Mouse (Mus musculus): Measurements from ENCODE around the gene Helz2.

The Helz2 gene

GRCm38 (mm10) chr2:181241602-181242313 is at the start of gene Helz2:
Gene Helz2, minus strand, starts transcription at chr2:181242027.
- no peak for ATAC-seq (ENCODE audit: low TSS enrichment)

DNA sequence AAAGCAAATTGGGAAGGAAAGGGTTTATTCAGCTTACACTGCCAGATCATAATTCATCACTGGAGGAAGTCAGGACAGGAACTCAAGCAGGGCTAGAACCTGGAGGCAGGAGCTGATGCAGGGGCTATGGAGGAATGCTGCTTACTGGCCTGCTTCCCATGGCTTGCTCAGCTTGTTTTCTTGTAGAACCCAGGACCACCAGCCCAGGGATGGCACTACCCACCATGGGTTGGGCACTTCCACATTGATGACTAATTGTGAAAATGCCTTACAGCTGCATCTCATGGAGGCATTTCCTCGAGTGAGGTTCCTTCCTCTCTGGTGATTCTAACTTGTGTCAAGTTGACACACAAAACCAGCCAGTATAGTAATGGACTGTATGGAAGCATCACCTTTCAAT is 49.1 kb upstream of the Helz2 start:
- ATAC-seq (ENCODE audit: low TSS enrichment), result no peak

DNA sequence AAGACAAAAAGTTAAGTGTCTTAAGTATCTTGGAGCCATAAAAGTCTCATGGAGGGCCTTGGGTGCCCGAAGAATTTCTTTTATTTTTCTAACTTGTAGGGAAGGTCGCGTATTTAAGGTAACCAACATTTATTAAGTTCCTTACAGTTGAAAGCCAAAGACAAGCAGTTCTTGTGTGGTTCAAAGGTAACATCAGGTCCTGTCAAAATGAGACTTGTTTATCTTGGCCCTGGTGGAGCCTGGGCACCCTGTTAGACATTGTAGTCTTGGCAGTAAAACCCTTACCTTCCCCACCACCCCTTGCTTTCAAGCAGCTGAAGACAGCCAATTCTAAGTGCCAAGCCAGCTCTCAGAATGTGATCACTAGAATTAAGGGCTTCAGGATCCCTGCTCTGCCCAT is 46.9 kb upstream of the Helz2 start:
- ATAC-seq (ENCODE audit: low TSS enrichment), result no peak

GRCm38 (mm10) chr2:181287958-181288350 is 46.1 kb upstream of the Helz2 start, which contains the start of gene Gmeb2:
Gene Gmeb2, minus strand, starts transcription at chr2:181288035.
- peak; percentile 96 for ATAC-seq (ENCODE audit: low TSS enrichment)

GRCm38 (mm10) chr2:181287338-181287957 is 45.6 kb upstream of the Helz2 start:
- ATAC-seq (ENCODE audit: low TSS enrichment), result peak; percentile 29; the same call in 1 of the 2 replicates

DNA sequence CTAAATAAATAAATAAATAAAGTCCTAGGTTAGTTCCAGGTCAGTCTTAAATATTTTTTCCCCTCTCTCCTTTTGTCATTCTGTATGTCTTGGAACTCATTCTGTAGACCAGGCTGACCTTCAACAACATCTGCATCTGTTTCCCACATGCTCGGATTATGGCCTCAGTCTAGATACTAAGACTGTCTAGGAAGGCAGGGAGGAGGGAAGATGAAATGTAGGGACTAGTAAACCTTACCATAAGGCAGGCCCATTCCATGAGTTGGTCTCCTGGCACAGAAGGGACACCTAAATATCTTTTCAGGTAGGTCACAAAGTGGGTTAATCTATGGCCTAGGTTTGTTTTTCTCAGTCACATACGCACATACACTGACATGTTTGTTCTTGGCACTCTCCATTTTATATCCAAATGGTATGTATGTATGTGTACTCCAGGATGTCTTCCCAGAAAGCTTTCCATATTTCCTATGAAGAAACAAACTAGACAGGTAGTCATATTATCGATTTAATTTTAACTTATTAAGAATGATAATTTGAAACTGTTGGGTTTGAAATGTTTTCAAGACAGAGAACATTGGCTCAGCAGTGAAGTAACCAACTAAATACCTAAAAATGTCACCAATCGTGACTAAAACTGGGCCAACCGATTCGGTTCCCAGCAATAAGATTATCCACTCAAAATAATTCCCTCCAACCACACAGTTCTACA is 45.0 kb upstream of the Helz2 start:
- ATAC-seq (ENCODE audit: low TSS enrichment), result no peak

GRCm38 (mm10) chr2:181279968-181280367 is 38.1 kb upstream of the Helz2 start:
- ATAC-seq (ENCODE audit: low TSS enrichment), result no peak; the same call in 1 of the 2 replicates

DNA sequence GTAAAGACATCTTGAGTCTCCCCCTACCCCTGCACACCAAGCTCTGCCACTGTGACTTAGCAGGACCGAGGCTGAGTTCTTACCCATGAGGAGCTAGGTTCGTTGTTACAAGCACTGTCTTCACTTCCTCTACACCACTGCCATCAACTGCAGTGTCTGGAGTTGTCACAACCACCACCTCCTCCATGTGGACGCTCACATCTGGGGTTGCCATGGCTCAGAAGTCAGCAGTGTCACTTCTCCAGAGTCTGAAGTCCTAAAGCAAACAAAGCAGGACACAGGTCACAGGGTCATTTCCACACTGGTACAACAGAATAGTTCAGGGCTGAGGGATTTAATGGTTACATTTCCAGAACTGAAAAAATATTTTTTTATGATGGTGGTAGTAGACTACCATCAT is 36.0 kb upstream of the Helz2 start:
- ATAC-seq (ENCODE audit: low TSS enrichment), result no peak

DNA sequence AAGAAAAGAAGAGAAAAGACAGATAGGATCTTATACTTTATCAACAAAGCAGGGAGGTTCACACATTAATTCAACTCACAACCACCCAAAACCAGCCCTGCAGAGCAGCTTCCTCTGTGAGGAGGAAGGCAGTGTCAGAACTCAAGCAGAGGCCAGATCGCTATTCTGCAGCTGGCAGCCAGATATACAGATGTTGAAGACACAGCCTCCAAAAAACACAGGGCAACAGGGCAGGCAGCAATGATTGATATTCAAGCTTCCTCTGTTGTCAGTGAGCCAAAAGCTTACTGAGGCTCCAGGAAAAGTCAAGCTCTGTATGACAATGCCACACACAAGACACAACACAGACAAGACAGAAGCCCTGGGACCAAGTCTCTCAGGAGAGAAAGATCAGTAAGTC is 34.9 kb upstream of the Helz2 start:
- no peak for ATAC-seq (ENCODE audit: low TSS enrichment)

GRCm38 (mm10) chr2:181274639-181275038 is 32.8 kb upstream of the Helz2 start:
- ATAC-seq (ENCODE audit: low TSS enrichment), result no peak

GRCm38 (mm10) chr2:181273829-181274228 is 32.0 kb upstream of the Helz2 start:
- ATAC-seq (ENCODE audit: low TSS enrichment), result no peak

DNA sequence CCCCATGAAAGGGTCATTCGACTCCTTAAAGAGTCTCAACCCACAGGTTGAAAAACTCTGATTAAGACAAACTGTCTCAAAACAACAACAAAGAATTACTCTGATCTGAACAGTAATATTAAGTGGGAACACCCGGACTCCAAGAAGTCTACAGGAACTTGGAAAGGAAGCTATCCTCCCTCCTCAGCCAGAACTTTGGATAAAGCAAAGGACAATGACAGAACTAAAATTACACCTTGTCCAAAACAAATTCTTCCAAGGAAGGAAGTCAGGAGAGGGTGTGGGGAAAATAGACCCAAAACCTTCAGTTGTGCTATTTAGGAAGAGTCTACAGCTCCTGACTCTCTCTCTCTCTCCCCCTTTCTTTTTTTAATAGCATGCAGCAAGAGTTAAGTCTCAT is 30.3 kb upstream of the Helz2 start:
- ATAC-seq (ENCODE audit: low TSS enrichment), result no peak

- no peak for ATAC-seq (ENCODE audit: low TSS enrichment)
These were observed 25.0 kb upstream of the Helz2 start for GRCm38 (mm10) chr2:181266839-181267238.

DNA sequence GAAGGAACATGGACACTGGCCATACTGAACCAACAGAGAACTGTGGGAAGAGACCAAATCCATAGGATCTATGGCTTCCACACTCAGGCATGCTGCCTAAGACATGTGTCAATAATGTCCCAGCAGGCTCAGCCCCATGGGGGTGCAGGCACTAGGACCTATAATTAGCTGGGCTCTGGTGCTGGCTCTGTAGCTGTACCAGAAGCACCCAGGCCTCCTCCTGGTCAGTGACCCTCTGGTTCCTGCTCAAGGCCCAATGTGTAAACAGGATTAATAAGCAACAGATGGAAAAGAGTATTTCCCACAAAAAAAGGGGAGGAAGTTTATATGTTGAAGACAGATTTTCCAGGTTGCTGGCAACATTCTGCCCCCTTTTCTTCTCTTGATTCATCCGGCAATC is 11.4 kb upstream of the Helz2 start:
- ATAC-seq (ENCODE audit: low TSS enrichment), result no peak

- ATAC-seq (ENCODE audit: low TSS enrichment), result no peak
These were observed 10.0 kb upstream of the Helz2 start for GRCm38 (mm10) chr2:181251841-181252240.

GRCm38 (mm10) chr2:181249217-181249616 is 7.4 kb upstream of the Helz2 start:
- no peak for ATAC-seq (ENCODE audit: low TSS enrichment)

DNA sequence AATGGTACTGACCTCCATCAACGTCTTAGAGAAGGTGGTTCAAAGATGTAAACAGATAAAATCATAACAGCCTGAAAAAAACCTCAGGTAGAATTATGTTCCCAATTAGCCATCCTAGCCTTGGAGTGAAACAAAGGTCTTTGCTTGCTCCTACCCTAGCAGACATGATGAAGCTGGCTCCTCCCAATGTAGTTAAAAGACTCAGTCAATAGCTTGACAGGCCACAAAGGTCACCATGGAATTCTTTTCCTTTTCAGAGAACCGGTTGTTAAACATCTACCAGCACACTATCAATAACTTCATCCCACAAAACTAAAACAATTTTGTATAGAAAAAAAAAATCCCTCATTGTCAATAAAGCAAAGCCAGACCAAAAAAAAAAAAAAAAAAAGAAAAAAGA is 3.2 kb upstream of the Helz2 start:
- no peak for ATAC-seq (ENCODE audit: low TSS enrichment)

DNA sequence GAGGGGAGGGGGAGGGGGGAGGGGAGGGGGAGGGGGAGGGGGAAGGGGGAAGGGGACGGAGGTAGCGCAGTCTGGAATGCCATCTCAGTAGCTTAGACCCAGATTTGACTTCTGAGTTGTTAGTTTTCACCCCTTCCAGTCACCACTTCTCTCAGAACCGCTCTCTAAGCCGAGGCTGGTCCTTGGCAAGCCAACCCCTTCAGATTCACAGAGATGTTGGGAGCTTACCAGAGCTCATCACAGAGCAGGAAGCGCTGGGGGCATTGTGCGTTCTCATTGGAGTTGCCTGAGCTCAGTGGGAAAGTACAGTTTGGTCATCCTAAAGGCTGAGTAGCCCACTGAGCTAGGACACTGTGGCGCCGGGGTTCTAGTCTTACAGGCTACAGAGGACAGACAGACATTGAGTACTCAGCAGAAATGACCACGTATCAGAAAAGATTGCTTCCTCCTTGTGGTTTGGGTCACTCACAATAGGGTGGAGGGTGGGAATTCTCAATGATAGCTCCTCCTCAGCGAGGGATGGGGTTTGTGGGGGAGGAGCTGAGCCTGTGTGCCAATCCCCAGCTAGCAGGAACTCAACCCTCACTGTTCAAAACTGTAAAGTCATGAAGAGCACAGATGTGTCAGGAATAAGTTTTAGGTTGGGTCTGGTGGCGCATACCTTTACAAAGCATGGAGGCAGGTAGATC is 2.0 kb upstream of the Helz2 start:
- ATAC-seq (ENCODE audit: low TSS enrichment), result no peak

DNA sequence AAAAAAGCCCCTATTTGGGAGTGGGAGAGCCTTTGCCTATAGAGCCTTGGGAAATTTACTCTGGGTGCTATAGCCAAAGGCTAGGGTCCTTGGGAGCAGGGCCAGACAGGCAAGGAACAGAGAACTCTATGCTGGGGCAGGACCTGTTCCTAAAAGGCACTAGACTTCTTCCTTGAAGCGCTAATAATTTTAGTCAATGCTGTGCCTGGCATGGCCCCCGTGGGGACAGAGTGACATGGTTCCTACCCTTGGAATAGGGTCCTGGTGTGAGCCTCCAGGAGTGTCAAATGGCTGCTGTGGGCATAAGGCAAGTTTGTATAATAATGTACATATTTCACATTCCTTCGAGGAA is 463 bp upstream of the Helz2 start:
- ATAC-seq (ENCODE audit: low TSS enrichment), result no peak

DNA sequence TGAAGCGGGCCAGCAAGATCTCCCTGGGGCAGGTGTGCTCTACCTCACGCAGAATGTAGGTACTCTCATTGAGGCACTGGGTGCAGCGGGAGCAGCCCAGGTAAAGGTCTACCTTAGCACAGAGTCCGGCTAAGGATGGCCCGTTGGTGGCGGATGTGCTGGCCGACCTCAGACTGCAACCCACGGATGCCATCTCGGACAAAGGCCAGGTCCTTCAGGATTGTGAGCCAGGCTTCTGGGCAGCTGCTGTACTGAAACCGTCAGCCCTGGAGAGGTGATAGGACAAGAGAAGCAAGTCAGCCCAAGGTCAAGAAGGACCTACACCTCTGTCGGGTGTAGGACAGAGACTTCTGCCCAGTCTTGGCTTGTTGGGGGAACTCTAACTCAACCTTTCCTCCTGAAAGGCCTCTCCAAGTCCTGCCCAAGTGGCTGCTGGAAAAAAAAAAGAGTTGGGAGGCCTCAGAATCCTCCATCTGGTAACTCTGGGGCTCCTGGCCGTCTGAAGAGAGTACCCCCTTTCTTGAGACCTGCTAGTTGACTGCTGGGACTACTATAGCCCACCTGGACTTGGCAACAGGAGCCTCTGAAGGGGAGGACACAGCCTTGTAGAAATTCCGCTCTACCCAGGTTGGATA is 904 bp downstream of the Helz2 start:
- ATAC-seq (ENCODE audit: low TSS enrichment), result no peak

DNA sequence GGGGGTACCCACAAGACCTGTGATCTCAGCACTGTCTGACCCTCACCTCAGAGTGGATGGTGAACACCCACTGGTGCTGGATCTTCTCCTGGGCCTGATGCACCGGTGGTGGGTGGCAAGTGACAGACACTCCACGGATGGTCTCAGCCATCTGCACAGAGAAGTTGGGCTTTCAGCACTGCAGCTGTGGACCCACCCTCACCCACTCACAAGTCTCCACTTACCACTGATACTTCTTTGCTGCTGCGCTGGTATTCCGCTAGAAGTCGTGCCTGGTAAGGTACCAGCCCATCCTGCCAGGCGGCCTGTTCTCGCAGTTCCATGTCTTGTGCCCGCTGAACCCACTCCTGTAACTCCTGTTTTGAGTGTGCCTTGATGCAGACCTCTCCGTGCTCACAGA is 2.6 kb downstream of the Helz2 start:
- ATAC-seq (ENCODE audit: low TSS enrichment), result no peak

- ATAC-seq (ENCODE audit: low TSS enrichment), result no peak
These were observed 3.0 kb downstream of the Helz2 start for GRCm38 (mm10) chr2:181238861-181239260.
